Mouse (Mus musculus) gonadal fat pad, adult 2 months (tissue): ENCODE measurements around the gene Cks1b. TPM values are rescaled to one million over a fixed set of nuclear protein-coding genes. Genes with fewer than 3 reads are reported as not detected.

ENCODE experiments used
- DNase-seq: peaks from one replicate; pipeline ENCODE4 v3.0.0-alpha.2; 2012; ENCODE audit warnings: low read depth
- polyA plus RNA-seq: library from polyadenylated mRNA; depleted of rRNA; stranded (reverse); fragments of >200 nt; gene quantifications from 2 replicates; pipeline ENCODE4 v1.2.3, GENCODE M21; 2012; rRNA removed

Cks1b gene
- polyA plus RNA-seq, 1 experiment, result 51.7 TPM

- DNase-seq, result no peak
Observed at GRCm38 (mm10) chr3:89382950-89383349, 35.2 kb downstream of the Cks1b start.

GRCm38 (mm10) chr3:89382033-89382882 is 35.9 kb downstream of the Cks1b start:
- no peak for DNase-seq

GRCm38 (mm10) chr3:89381233-89381632 is 37.0 kb downstream of the Cks1b start:
- no peak for DNase-seq

DNA sequence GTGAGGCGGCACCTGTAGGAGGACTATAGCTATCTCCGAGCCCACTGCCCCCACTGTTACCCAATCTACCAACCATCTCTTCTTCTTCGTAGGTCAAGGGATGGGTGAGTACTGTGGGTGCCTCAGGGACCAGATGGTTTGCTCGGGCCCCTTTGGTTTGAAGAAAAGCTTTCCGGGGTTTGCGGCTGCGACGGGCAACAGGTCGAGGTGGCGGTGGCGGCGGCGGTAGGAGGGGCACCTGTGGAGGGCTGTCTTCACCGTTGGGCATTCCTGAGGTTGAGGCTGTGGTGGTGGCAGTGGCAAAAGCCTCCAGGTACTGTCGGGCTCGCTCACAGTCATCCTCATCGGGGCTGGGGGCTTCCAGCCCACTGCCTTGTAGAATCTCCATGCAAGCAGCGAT is 37.5 kb downstream of the Cks1b start:
- DNase-seq, result no peak

- DNase-seq, result no peak
Observed at GRCm38 (mm10) chr3:89380291-89380690, 37.9 kb downstream of the Cks1b start.

DNA sequence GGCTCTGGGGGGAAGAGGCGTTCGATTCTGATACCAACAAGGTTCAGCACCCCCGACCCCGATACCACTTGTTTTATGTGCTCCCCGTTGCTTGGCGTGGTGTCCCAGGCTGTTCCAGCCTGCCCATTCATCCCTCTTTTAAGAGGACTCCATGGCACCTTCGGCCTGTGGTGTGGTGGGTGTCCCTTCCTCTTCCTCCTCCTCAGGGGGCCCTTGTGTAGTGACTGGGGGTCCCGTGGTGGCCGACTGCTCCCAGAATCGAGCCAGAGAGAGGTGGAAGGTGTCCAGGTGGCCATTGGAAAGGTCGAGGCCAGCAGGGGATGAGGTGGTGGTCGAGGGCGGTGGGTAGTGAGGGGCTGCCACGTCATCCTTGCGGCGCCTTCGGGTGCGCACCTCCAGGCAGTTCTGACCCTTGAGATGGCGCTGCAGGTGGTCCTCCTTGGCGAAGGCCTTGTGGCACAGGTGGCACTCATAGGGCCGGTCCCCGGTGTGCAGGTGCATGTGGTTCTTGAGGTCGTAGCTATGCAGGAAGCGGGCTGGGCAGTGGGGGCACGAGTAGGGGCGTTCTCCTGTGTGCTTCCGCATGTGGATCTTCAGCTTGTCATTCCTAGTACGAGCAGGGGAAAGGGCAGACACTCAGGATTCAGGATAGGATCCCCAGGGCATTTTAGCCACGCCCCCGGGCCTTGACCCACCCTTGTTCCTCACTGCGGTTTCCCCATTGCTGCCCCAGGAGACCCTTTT is 38.6 kb downstream of the Cks1b start:
- no peak for DNase-seq

DNA sequence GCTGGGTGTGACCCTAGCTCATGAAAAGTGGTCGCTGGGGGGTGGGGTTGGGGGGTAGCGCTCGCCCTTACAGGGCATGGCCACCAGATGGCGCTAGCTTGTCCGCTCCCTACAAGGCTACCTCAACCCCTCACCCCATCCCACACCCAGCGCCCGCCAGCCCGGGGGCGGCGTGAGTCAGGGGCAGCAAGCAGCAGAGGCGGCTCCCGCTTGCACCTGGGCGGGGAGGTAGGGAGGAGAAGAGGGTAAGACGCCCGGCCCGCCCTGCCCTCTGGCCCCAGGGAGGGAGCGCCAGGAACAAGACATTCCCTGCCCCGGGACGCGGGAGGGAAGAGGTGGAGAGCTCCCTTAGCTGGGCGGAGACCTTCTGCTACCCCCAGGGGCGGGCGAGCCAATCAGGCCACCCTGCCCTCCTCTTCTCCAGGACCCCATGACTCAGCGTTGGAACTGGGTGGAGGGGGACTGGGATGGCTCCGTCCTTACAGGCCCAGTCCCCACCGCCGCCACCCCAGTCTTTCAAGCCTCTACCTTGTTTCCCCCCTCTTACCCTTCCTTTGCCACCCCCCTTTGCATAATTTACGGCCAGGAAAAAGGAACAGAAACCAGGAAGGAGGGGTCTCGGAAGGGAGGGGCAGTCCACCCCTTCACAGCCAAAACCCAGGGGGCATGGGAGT is 39.7 kb downstream of the Cks1b start:
- no peak for DNase-seq

DNA sequence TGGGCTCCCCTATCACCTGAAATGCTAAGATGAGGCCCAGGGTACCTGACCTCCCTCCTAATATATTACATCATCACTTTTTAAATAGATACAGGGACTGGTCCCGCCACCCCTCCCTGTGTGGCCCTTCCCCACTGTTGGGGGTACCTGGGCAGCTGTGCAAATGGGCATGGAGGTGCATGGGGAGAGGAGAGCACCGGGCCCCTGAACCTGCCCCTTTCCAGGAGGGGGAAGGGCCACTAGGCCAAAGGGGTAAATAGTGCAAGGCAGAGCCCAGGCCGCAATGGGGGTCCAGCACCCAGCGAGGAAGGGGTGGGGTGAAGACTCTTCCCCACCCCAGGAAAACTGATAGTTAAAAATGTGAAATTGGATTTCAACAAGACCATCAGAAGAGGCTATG is 40.4 kb downstream of the Cks1b start:
- DNase-seq, result no peak

GRCm38 (mm10) chr3:89373581-89374231 is 44.5 kb downstream of the Cks1b start:
- no peak for DNase-seq

- no peak for DNase-seq
Observed at GRCm38 (mm10) chr3:89367338-89367737, 50.8 kb downstream of the Cks1b start.

DNA sequence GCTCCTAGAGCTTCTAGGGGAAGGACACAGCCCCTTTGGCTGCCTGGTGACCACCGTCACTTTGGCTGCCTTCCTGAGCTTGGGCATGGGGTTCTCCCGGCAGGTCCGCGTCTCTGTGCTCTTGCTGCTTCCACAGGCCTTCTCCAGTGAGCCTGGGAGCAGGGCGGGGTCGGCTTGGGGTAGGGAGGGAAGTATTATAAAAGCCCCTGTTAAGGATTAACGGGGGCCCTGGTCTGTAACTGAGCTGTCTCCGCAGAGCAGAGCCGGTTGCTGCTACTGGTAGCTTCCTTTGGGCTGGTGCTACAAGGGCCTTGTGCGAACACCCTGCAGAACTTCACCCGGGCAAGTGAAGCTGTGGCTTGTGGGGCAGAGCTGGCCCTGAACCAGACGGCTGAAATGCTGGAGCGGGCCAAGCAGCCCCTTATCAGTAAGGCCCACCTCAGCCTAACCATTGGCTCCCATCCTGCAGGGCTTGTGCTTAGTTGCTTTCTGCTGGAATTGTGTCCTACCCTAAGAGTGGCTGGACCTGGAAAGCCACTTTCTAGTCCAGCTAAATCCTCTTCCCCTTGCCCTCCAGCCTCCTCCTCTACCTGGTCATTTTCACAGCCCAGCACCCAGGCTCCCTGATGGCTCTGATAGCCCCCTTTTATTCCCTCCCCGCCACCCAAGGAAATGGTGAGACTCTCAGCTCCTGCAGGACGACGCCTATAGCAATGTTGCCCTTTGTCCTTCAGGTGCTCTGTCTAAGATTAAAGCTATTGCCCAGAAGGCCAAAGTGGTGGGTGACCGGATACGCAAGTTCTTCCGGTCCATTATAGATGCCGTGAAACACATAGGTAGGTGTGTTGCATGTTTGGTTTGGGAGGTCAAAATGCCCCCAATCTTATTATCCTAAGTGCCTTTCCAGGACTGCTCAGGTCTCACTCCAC is 52.4 kb downstream of the Cks1b start:
- DNase-seq, result no peak

Other genes with a start within 250 kb of the Cks1b start
- 105 and 120 TPM in 2 replicates for gene Scamp3, start 240.9 kb downstream of the Cks1b start, polyA plus RNA-seq
- gene Fam189b, start 235.2 kb downstream of the Cks1b start, polyA plus RNA-seq, result 12.9 and 14.1 TPM in 2 replicates
- 140 and 143 TPM in 2 replicates for gene Gba, start 215.5 kb downstream of the Cks1b start, polyA plus RNA-seq
- 30.0 and 40.7 TPM in 2 replicates for gene Thbs3, start 203.2 kb downstream of the Cks1b start, polyA plus RNA-seq
- gene Mtx1, start 191.3 kb downstream of the Cks1b start, polyA plus RNA-seq, result 150 and 153 TPM in 2 replicates
- 0.69 and 1.5 TPM in 2 replicates for gene Muc1, start 189.3 kb downstream of the Cks1b start, polyA plus RNA-seq
- gene Krtcap2, start 172.4 kb downstream of the Cks1b start, polyA plus RNA-seq, result 120 and 144 TPM in 2 replicates
- gene Trim46, start 172.1 kb downstream of the Cks1b start, polyA plus RNA-seq, result 3.0 and 3.3 TPM in 2 replicates
- 481 and 623 TPM in 2 replicates for gene Dpm3, start 159.0 kb downstream of the Cks1b start, polyA plus RNA-seq
- 264 and 294 TPM in 2 replicates for gene Slc50a1, start 147.8 kb downstream of the Cks1b start, polyA plus RNA-seq
- gene Efna1, start 137.2 kb downstream of the Cks1b start, polyA plus RNA-seq, result 36.7 and 40.9 TPM in 2 replicates
- gene Efna3, start 95.4 kb downstream of the Cks1b start, polyA plus RNA-seq, result 5.2 and 7.3 TPM in 2 replicates
- 13.7 and 15.0 TPM in 2 replicates for gene Efna4, start 80.4 kb downstream of the Cks1b start, polyA plus RNA-seq
- gene Adam15, start 68.4 kb downstream of the Cks1b start, polyA plus RNA-seq, result 170 and 223 TPM in 2 replicates
- gene Dcst2, start 56.4 kb downstream of the Cks1b start, polyA plus RNA-seq, result 2.5 and 3.1 TPM in 2 replicates
- gene Dcst1, start 53.1 kb downstream of the Cks1b start, polyA plus RNA-seq, result 3.6 and 4.3 TPM in 2 replicates
- gene Zbtb7b, start 23.6 kb downstream of the Cks1b start, polyA plus RNA-seq, result 71.3 and 87.9 TPM in 2 replicates
- gene Lenep, start 15.6 kb downstream of the Cks1b start, polyA plus RNA-seq, result not detected in 2 replicates
- gene Flad1, start 6.5 kb downstream of the Cks1b start, polyA plus RNA-seq, result 41.9 and 47.7 TPM in 2 replicates
- 114 and 118 TPM in 2 replicates for gene Shc1, start 60 bp upstream of the Cks1b start, polyA plus RNA-seq
- gene Pygo2, start 11.8 kb upstream of the Cks1b start, polyA plus RNA-seq, result 38.0 and 43.3 TPM in 2 replicates
- 63.7 and 69.4 TPM in 2 replicates for gene Pbxip1, start 18.3 kb upstream of the Cks1b start, polyA plus RNA-seq
- 75.1 and 82.0 TPM in 2 replicates for gene Pmvk, start 36.2 kb upstream of the Cks1b start, polyA plus RNA-seq
- gene Kcnn3, start 101.8 kb upstream of the Cks1b start, polyA plus RNA-seq, result 1.5 and 2.6 TPM in 2 replicates